Mouse (Mus musculus): ENCODE data around the gene Gm27021.

Gene Gm27021

DNA sequence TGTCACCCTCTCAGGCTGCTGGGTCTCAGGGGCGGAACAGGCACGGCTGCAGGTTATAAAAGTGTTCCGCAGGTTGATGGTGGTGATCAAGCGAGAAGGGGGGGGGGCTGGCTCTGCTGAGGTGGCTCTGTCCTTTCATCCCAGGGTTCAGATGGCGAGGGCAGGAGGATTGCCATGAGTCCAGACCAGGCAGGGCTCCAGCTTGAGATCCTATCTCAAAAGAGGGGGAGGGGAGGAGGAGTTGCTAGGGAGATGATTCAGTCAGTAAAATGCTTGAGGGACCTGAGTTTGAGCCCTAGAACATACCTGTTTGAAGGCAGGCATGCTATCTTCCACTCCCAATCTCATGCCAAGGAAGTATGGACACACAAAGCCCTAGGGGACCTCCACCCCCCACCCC lies 107.3 kb downstream of the Gm27021 start:
- TF ChIP-seq GATA4 (IDR thresholded peaks at IDR 0.05; ENCODE audit: insufficient replicate concordance, low read length), result no peak

DNA sequence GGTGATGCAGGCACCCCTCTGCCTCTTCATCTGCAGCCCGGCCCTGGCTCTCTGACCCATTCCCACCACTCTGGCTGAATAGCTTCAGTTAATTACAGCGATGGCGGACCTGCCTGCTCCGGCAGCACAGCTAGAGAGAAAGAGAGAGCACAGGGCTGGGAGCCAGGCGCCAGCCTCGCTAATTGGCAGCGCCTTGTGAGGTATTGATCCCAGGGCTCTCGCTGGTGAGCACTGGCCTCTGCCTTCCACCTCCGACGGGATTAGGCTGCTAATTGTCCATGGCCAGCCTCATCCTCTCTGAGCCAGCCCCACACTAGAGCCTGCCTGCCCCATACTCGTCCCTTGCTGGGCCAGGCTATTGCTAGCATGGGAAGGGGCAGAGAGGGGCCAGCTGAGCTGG lies 108.2 kb downstream of the Gm27021 start:
- no peak for TF ChIP-seq GATA4 (IDR thresholded peaks at IDR 0.05; ENCODE audit: insufficient replicate concordance, low read length)
